Mouse (Mus musculus): ENCODE results near the gene Mpzl1.

- TF ChIP-seq POLR2A (IDR thresholded peaks at IDR 0.05; ENCODE audit: low read depth, low read length) (no peak), CTCF (conservative IDR thresholded peaks at IDR 0.05; ENCODE audit: insufficient read depth, insufficient read length, low read depth, low read length) (no peak)
These were observed 5.7 kb downstream of the Mpzl1 start for GRCm38 (mm10) chr1:165628603-165629002.

Data from kidney, adult 2 months (tissue).